Mouse (Mus musculus): Measurements from ENCODE around the gene Ambp.

The Ambp gene

GRCm38 (mm10) chr4:63118639-63119437 lies 35.8 kb downstream of the Ambp start:
- peak; percentile 15 for DNase-seq (ENCODE audit: low read depth)

- DNase-seq (ENCODE audit: low read depth) = no peak
These were observed 48.9 kb downstream of the Ambp start for GRCm38 (mm10) chr4:63105651-63106050.

DNA sequence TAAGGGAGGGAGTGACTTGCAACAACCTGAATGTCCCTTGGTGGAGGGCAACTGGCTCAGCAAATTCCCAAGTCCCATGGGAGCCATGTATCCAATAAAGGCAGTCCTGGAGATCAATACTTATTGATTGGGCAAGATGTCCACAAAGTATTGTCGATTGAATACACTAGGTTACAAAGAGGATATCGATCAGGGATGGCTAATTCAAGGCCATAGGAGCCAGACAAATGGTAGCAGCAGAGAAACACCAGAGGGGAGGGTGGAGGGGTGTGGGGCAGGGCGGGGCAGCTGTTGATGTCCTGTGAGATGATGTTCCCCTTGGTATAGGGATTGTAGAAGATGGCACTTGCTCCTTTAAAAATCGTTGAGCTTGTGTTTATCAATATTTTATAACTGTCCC lies 52.6 kb downstream of the Ambp start:
- DNase-seq (ENCODE audit: low read depth) = no peak

DNA sequence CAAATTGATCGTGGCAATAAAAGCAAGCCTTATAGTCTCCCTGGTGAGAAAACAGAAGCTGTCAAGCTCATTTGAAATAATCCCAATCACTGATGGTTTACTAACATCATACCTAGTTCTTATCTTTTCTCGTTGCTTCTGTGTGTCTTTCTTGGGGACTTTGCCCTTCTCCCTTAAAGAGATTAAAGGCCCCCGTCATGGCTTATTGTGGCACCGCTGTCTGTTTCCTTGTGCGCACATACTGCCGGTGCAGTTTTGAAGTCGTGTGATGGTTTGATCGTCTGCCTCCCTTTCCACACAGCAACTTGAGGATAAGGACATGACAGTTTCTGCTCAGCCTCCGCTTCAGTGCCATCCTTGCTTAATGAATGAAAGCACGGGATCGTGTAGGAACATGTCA lies 54.1 kb downstream of the Ambp start:
- DNase-seq (ENCODE audit: low read depth) = no peak

DNA sequence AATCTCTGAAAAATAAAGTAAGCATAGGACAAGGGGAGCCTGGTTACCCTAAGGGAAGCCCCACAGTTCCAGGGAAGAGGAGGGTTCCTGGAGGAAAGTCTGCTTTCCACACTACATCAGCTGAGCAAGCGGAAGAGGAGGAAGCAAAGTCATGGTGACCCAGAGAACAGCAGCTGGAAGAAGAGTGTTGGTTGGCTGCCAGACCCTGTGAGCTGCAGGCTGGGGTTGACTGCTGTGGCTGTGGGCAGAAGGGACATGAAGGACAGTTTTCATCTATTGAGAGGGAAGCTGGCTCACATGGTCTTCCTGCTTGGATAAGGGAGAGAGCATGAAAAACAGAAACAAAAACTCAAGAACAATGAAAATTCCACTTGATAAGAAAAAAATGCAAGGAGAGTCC lies 57.0 kb downstream of the Ambp start:
- no peak for DNase-seq (ENCODE audit: low read depth)

All from c-Kit-positive CD71-positive TER-119-negative erythroid progenitor cells, embryonic 14.5 days (primary cell).